Comparison of ENCODE assay signal across 7 mouse cellular contexts in genomic region chr6:83599060-83599550, GRCm38 (mm10). TPM values are rescaled to one million over a fixed set of nuclear protein-coding genes. Genes with fewer than 3 reads are reported as not detected.
DNase-seq lines count a peak whose midpoint lies in the region; TF ChIP-seq lines count a peak whose summit lies in the region.

No protein-coding gene starts in this region.

- peak overlapping the region; percentile 83 for H3K4me3 ChIP-seq in megakaryocyte, embryonic 14.5 days (replicated peaks)

- H3K9me3 ChIP-seq in megakaryocyte, embryonic 14.5 days = no peaks in the 10 kb centered on the region

- no peak for TF ChIP-seq POLR2A in brain, embryonic 14.5 days (IDR thresholded peaks at IDR 0.05; ENCODE audit: borderline replicate concordance, extremely low read depth, insufficient read depth, insufficient read length, poor library complexity, severe bottlenecking)

- peaks cover 7% of the 10 kb centered on the region for H3K27me3 ChIP-seq in megakaryocyte, embryonic 14.5 days (replicated peaks)

- intact Hi-C loops in heart, postnatal 10 days (cut with DNase I) = loop anchor here (2.0 kb wide), 1 partner anchor 16 kb away; no protein-coding TSS in a partner anchor

- DNase-seq in ES-CJ7 (ENCODE audit: low read depth, low spot score) = peak; percentile 42
- peak; percentile 39 for DNase-seq in brain, embryonic 14.5 days (ENCODE audit: low read depth)
- peak; percentile 22 to 24 for DNase-seq in heart, postnatal 10 days
- DNase-seq in ovary, postnatal 36 days (ENCODE audit: low spot score) = no peak
- DNase-seq in kidney, postnatal 10 days = no peak
- DNase-seq in left cerebral cortex, adult 9 months (ENCODE audit: low spot score in 2 of 2) = no peak

- TF ChIP-seq CTCF in brain, embryonic 14.5 days (IDR thresholded peaks at IDR 0.05; ENCODE audit: borderline replicate concordance, extremely low read depth, insufficient read depth, insufficient read length) = no peak

- H3K36me3 ChIP-seq in megakaryocyte, embryonic 14.5 days (replicated peaks; ENCODE audit: low read length) = no peaks in the 10 kb centered on the region

- peaks cover 22% of the 10 kb centered on the region for H3K4me1 ChIP-seq in megakaryocyte, embryonic 14.5 days

RNA-seq across cellular contexts. Expression of gene Stambp, which starts 26.6 kb away (rescaled TPM):
- polyA plus RNA-seq in brain, embryonic 14.5 days (2012; rRNA removed) = 41.8 and 44.1 TPM in 2 replicates
- total RNA-seq in heart, postnatal 10 days (2021) = 10 to 100 TPM; 15.0 to 17.1 TPM
- 3.3 and 3.7 TPM in 2 replicates for polyA plus RNA-seq in megakaryocyte, embryonic 14.5 days (2012; ENCODE audit: insufficient read depth, low replicate concordance)

RNA-seq across cellular contexts. Expression of gene Clec4f, which starts 56.9 kb away (rescaled TPM):
- polyA plus RNA-seq in brain, embryonic 14.5 days (2012; rRNA removed) = not detected in 2 replicates
- not detected for total RNA-seq in heart, postnatal 10 days (2021)
- not detected in 2 replicates for polyA plus RNA-seq in megakaryocyte, embryonic 14.5 days (2012; ENCODE audit: insufficient read depth, low replicate concordance)

Comparison
In these comparisons a context has a peak if more than half of its experiments do, and no peak if none do; other contexts are left out.
1. DNase-seq: peak in ES-CJ7 (single experiment), brain, embryonic 14.5 days (single experiment) and heart, postnatal 10 days (2 of 2); none in ovary, postnatal 36 days (single experiment), kidney, postnatal 10 days (single experiment) and left cerebral cortex, adult 9 months (0 of 2).